Mouse (Mus musculus) kidney, postnatal 0 days (tissue): ENCODE measurements around the gene Agr3. TPM values are rescaled to one million over a fixed set of nuclear protein-coding genes. Genes with fewer than 3 reads are reported as not detected.
A peak's percentile ranks its signal among the peaks of the same experiment; 100 is the strongest.

ENCODE experiments used
- ATAC-seq: fragments of 200-750 bp; cut with Nextera tagmentation; replicated peaks from 2 replicates; pipeline ENCODE4 v1.8.0; 2017; ENCODE audit warnings: low read depth, moderate number of reproducible peaks, moderate TSS enrichment, moderate library complexity; ENCODE audit not compliant: low FRiP score
- DNase-seq: peaks from one replicate; pipeline ENCODE4 v3.0.0-alpha.2; 2016; ENCODE audit warnings: low spot score
- H3K27ac ChIP-seq: fragments of 300-500 bp; sonication (generic); 2 replicates; pipeline ENCODE4 v1.5.1; 2014; ENCODE audit warnings: mild to moderate bottlenecking
- H3K27me3 ChIP-seq: fragments of 300-500 bp; sonication (generic); 2 replicates; pipeline ENCODE4 v1.6.1; 2014; ENCODE audit warnings: low read length, mixed read lengths; ENCODE audit not compliant: insufficient read depth
- H3K36me3 ChIP-seq: fragments of 300-500 bp; sonication (generic); 2 replicates; pipeline ENCODE4 v1.6.1; 2014; ENCODE audit warnings: low read length, mixed read lengths; ENCODE audit not compliant: insufficient read depth
- H3K4me1 ChIP-seq: fragments of 300-500 bp; sonication (generic); replicated peaks from 2 replicates; pipeline ENCODE4 v1.6.1; 2014; ENCODE audit warnings: antibody characterized with exemption, low read length, mixed read lengths; ENCODE audit not compliant: insufficient read depth
- H3K4me2 ChIP-seq: fragments of 300-500 bp; sonication (generic); 2 replicates; pipeline ENCODE4 v1.6.1; 2014; ENCODE audit warnings: mild to moderate bottlenecking, low read length, moderate library complexity, mixed read lengths
- H3K4me3 ChIP-seq: fragments of 300-500 bp; sonication (generic); replicated peaks from 2 replicates; pipeline ENCODE4 v1.5.1; 2014; ENCODE audit warnings: low read depth, low read length
- H3K9ac ChIP-seq: fragments of 300-500 bp; sonication (generic); 2 replicates; pipeline ENCODE4 v1.6.1; 2014; ENCODE audit warnings: low read depth, low read length
- H3K9me3 ChIP-seq: fragments of 300-500 bp; sonication (generic); replicated peaks from 2 replicates; pipeline ENCODE4 v1.6.1; 2016; ENCODE audit warnings: low read length, inconsistent platforms, mixed read lengths
- CTCF ChIP-seq: IDR thresholded peaks from 2 replicates; pipeline ENCODE4 v1.5.1; 2016; ENCODE audit warnings: antibody characterized with exemption, low read depth, mild to moderate bottlenecking, moderate library complexity
- WGBS: fragments of 180-500 bp; shearing (Covaris S2); extraction: QIAGEN DNeasy Blood & Tissue Kit; methylation state at CpG from one replicate; pipeline ENCODE4 v1.1.7; 2014; 5-methylcytosine and 5-hydroxymethylcytosine counted together
- polyA plus RNA-seq: library from polyadenylated mRNA; unstranded; fragments of >200 nt; fragmentation: Nextera tagmentation; extraction: Ambion mirVana; gene quantifications from 2 replicates; pipeline ENCODE4 v1.2.1, GENCODE M21; 2015

The Agr3 gene
- not detected in 2 replicates for polyA plus RNA-seq

DNA sequence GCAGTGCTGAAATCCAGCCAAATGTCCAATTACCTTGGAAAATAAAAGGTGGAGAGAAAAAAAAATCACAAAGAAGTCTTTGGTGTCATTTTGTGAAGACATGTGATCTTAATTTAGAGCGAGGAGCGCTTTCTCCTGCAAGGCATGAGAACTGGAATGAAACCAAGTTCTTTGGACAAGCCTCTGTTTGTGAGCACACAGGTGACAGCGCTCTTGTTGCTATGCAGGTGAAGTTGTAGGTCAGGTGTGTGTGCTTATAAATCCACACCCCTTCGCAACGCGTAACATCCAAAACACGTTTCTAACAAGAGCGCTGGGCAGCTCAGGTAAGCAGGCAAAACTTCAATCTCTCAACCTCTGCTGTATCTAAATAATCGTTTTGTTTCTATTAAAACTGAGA is at the start of gene Agr3:
Gene Agr3 (plus strand): TSS at position 219 of the 400 bp plus-strand sequence.
- Histone ChIP-seq H3K4me3 (no peak within 1 kb of the TSS), H3K4me2 (no peak within 1 kb of the TSS), H3K36me3 (no peaks in the 10 kb centered on the region), H3K4me1 (no peaks in the 10 kb centered on the region), H3K27ac (no peak within 1 kb of the TSS), H3K9ac (no peak within 1 kb of the TSS), H3K27me3 (no peaks in the 10 kb centered on the region), H3K9me3 (no peaks in the 10 kb centered on the region)
- WGBS: 90% methylated on average over 9 of the region's 9 CpGs
- DNase-seq (no peak), ATAC-seq (no peak)
- no peak for TF ChIP-seq CTCF

DNA sequence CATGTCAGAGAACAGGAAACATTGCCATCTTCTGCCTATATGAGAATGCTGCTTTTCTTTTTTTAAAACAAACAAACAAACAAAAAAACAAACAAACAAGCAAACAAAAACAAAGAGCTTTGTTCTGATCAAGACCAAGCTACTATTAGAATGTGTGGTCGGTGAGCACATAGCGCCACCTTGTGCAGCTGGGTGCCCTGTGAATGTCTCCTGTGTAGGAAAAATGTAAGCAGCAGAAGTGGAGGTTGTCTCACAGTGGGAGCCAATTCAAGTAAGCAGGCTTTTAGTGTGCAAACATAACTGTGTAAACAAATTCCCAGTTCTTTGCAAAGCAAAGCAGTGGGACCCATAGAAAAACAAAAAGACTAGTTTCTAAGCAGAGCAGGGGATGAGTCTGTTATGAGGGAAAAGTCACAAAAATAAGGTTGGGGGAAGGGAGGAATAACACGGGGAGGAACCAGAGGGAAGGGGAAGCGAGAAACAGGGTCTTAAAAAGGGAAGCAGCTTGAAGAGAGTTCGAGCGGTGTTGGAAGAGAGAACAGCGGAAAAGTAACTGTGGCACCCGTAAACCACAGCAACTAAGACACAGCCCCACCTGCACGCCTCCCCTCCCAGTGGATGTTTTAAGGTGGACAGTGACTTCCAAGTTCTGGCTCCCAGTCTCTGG is 40.4 kb upstream of the Agr3 start:
- no peak overlapping the region for H3K9ac ChIP-seq
- no peak for ATAC-seq
- peak; percentile 28 for DNase-seq
- no peaks in the 10 kb centered on the region for H3K27me3 ChIP-seq
- H3K9me3 ChIP-seq: no peaks in the 10 kb centered on the region
- H3K27ac ChIP-seq: no peak overlapping the region
- H3K4me1 ChIP-seq: no peaks in the 10 kb centered on the region
- no peak overlapping the region for H3K4me3 ChIP-seq
- peak; percentile 63 for TF ChIP-seq CTCF
- WGBS: 62% methylated on average over 9 of the region's 9 CpGs
- H3K4me2 ChIP-seq: no peak overlapping the region
- no peaks in the 10 kb centered on the region for H3K36me3 ChIP-seq

DNA sequence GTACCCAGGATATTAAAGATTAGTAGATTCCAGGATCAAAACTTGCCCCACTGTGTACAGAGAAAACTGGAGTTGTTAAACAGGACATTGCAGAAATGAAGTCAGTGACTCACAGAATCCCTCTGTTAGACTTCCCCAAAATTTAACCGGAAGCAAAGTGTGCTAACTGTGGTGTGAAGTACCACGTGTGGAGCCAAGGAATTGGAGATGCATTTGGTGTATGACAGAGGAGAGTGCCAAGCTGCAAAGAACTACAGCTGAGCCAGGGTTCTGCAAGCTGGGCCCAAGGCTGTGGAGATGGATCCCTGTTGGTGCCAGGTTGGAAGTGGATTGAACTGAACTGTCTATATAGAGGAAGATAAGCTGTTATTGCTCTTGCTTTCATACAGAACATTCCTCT is 36.0 kb upstream of the Agr3 start:
- Histone ChIP-seq H3K4me2 (no peak overlapping the region), H3K27ac (no peak overlapping the region), H3K9me3 (no peaks in the 10 kb centered on the region), H3K27me3 (no peaks in the 10 kb centered on the region), H3K4me1 (no peaks in the 10 kb centered on the region), H3K36me3 (no peaks in the 10 kb centered on the region), H3K4me3 (no peak overlapping the region), H3K9ac (no peak overlapping the region)
- ATAC-seq (no peak), DNase-seq (no peak)
- TF ChIP-seq CTCF: no peak
- WGBS: 75% methylated on average over 2 of the region's 2 CpGs

GRCm38 (mm10) chr12:35890756-35891155 is 34.7 kb upstream of the Agr3 start:
- H3K4me2 ChIP-seq: no peak overlapping the region
- DNase-seq (no peak), ATAC-seq (no peak)
- H3K27me3 ChIP-seq: no peaks in the 10 kb centered on the region
- no peak overlapping the region for H3K4me3 ChIP-seq
- no peak overlapping the region for H3K9ac ChIP-seq
- 75% methylated on average over 2 of the region's 2 CpGs for WGBS
- no peak for TF ChIP-seq CTCF
- no peaks in the 10 kb centered on the region for H3K4me1 ChIP-seq
- no peak overlapping the region for H3K27ac ChIP-seq
- H3K36me3 ChIP-seq: no peaks in the 10 kb centered on the region
- H3K9me3 ChIP-seq: no peaks in the 10 kb centered on the region

GRCm38 (mm10) chr12:35894304-35894900 is 31.0 kb upstream of the Agr3 start:
- Histone ChIP-seq H3K27ac (no peak overlapping the region), H3K9me3 (no peaks in the 10 kb centered on the region), H3K36me3 (no peaks in the 10 kb centered on the region), H3K9ac (no peak overlapping the region), H3K4me3 (no peak overlapping the region), H3K4me1 (no peaks in the 10 kb centered on the region), H3K27me3 (no peaks in the 10 kb centered on the region), H3K4me2 (no peak overlapping the region)
- TF ChIP-seq CTCF: no peak
- 42% methylated on average over 6 of the region's 6 CpGs for WGBS
- ATAC-seq (peak; percentile 63; the same call in 1 of the 2 replicates), DNase-seq (peak; percentile 22)

DNA sequence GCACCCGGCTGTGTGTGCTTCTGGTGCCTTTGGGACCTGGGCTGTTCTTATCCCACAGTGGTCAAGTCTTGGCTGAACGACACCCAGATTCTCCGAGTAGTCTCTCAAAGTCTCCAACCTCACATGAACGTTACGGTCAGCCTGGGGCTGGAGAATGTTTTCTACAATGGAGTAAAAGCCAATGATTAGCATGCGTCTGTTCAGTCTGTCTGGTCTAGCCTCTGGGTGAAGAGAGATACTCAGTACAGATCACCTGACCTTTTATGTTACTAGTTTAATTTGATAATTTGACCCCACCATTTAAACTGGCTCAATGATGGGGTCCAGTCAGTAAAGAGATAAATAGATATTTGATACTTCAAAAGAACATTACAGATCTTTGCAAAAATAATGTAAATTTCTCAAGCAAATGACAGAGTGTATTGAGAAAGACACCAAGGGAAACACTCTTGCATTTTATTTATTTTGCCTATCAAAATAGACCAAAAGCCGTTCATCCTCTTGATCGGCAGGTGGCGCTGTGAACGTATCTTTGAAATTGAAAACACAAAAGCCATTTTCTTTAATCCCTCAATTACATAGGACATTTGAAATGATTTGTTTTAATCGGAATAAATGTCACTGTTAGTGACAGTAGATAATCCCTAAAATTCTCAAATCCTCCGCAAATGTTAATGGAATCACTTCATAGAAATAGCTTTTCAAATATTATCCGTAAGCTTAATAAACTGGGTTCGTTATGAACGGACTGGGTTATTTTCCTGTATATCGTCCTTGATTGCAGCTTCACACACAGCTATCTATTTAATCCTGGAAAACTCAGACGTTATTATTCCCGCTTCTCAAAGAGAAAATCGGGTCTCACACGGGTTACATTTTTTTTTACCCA is 29.3 kb upstream of the Agr3 start:
- Histone ChIP-seq H3K36me3 (no peaks in the 10 kb centered on the region), H3K4me1 (no peaks in the 10 kb centered on the region), H3K9me3 (no peaks in the 10 kb centered on the region), H3K27me3 (no peaks in the 10 kb centered on the region), H3K4me2 (peak overlapping the region; percentile 62), H3K4me3 (peak overlapping the region; percentile 33), H3K27ac (no peak overlapping the region), H3K9ac (no peak overlapping the region)
- DNase-seq (peak; percentile 88), ATAC-seq (no peak)
- peak; percentile 93 for TF ChIP-seq CTCF
- 30% methylated on average over 20 of the region's 20 CpGs for WGBS
